Mouse (Mus musculus) frontal cortex, postnatal 36 days (tissue): ENCODE results near the gene Zfp592.
"Not testable (repeated sequence)": the region's sequence is repeated elsewhere in the genome, so short reads cannot be mapped to it uniquely, and the experiment has no call there.

ENCODE experiments used
- DNase-seq, 2 experiments: peaks; one replicate each; pipeline ENCODE4 v3.0.0; 2022; ENCODE audit warnings: low spot score in 2 of 2

Zfp592 gene

GRCm38 (mm10) chr7:80992980-80993833 is at the start of gene Zfp592:
Gene Zfp592, plus strand, starts transcription at chr7:80993681.
- DNase-seq: peak; percentile 55 to 65

- DNase-seq: peak; percentile 97
These were observed 45.8 kb upstream of the Zfp592 start, which contains the start of gene Sec11a for GRCm38 (mm10) chr7:80947445-80948350. Gene Sec11a, minus strand, starts transcription at chr7:80947780.

GRCm38 (mm10) chr7:80951461-80951860 is 42.0 kb upstream of the Zfp592 start:
- no peak for DNase-seq

GRCm38 (mm10) chr7:80952140-80952539 is 41.3 kb upstream of the Zfp592 start:
- no peak for DNase-seq

- DNase-seq: no peak
These were observed 39.2 kb upstream of the Zfp592 start for GRCm38 (mm10) chr7:80954251-80954650.

DNA sequence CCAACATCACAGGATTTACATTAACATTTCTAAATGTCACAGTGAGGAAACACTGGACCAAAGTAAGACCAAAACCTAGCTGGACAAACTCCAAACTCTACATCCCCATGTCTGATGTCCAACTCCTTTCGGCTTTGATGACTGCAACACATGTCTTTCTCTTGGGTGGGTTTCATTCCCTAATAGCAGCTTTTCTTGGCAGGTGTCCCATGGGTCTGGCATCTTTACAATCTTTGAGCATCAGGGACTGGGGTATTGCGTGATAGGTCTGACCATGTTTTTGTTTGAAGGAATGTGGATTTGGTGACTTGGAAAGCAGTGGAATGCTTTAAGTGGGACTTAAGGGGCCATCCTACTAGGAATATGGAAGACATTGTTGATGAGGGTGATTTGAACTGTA is 36.6 kb upstream of the Zfp592 start:
- no peak for DNase-seq

DNA sequence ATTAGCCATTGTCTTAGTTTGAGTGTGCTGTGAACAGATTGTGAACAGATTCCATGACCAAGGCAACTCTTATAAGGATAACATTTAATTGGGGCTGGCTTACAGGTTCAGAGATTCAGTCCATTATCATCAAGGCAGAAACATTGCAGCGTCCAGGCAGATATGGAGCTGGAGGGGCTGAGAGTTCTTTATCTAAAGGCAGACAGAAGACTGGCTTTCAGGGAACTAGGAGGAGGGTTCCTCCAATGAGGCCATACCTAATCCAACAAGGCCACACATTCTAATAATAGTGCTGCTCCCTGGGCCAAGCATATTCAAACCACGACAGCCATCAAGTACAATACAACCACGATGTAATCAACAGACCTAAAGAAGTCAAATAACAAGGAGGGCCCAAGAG is 34.5 kb upstream of the Zfp592 start:
- DNase-seq: no peak

DNA sequence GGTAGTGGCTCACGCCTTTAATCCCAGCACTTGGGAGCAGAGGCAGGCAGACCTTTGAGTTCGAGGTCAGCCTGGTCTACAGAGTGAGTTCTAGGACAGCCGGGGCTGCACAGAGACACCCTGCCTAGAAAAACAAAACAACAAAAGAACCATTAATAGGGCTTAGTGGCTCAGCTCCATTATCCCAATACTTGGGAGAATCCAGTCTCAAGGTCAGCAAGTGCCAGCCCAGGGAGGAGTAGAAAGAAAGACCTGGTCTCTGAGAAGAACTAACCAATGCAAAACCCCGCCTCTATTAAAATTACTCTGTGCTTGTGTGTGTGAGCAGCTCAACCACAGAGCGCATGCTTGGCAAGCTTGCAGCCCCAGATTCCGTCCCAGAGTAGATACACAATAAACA is 30.7 kb upstream of the Zfp592 start:
- DNase-seq: no peak

DNA sequence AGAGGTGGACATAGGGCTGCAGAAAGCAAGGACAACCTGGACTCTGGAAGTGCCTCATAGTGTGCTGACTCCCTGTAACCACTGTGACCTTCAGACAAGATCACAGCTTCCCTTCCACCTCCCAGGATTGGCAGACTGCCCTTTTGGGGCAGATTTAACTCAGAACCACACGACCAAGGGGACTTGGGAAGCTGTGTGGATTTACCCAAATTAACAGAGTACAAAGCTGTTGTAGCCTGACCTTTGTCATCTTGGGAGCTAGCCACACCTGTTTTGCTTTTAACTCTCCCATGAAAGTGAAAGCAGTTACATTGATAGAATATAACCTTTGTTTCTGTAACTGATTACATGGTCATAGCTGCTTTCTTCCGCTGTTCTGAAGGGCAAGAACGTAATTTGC is 22.6 kb upstream of the Zfp592 start:
- DNase-seq: no peak

GRCm38 (mm10) chr7:80971419-80971818 is 22.1 kb upstream of the Zfp592 start:
- no peak for DNase-seq

- no peak for DNase-seq
These were observed 21.4 kb upstream of the Zfp592 start for GRCm38 (mm10) chr7:80972082-80972481.

- not testable (repeated sequence) for DNase-seq
These were observed 20.4 kb upstream of the Zfp592 start for GRCm38 (mm10) chr7:80972920-80973637.

GRCm38 (mm10) chr7:80973638-80974015 is 19.9 kb upstream of the Zfp592 start:
- not testable (repeated sequence) for DNase-seq

DNA sequence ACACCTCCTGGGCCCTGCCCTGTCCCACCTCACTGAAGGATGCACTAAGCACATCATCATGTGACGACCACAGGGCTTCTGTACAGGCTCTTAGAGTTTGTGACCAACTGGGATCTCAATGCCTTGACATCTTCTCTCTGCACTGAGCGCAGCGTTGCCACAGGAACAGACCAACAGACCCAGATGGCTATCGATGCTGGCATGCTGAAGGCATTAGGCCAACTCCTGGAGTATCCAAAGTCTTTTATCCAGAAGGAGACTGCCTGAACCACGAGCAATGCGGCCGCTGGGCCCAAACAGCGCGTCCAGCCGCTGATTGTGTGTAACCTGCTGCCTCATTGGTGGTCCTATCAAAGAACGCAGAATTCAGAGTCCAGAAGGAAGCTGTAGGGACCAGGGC is 12.9 kb upstream of the Zfp592 start:
- DNase-seq: no peak

DNA sequence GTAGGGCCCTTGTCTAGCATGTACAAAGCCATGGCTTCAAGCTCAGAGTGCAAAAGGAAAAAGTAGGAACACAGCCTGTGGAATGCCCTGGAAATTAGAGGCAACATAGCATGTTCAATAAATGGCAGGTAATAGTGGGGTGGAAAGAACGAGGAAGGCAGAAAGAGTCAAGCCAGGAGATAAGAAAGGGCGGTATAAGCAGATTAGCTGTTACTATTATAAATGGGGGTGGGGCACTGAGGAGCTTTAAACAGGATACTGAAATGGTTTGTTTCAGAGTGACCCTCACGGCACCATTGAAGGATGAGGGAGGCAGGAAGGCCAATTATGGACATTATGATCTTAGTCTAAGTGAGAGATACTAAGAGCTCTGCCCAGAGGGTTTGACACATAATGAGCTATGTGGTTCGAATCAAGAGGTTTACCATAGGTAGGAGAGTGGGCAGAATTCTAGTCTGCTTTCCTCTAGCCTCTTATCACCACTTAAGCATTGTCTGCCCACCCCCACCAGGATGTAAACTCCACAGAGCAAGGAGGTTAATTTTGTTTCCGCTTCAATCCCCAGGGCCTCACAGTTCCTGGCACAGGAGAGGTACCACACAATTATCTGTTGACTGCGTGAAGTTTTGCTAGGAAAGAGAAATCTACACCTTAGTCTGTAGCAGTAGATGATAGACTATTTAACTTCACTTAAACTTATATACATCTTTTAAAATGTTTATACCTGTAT is 6.9 kb upstream of the Zfp592 start:
- no peak for DNase-seq

DNA sequence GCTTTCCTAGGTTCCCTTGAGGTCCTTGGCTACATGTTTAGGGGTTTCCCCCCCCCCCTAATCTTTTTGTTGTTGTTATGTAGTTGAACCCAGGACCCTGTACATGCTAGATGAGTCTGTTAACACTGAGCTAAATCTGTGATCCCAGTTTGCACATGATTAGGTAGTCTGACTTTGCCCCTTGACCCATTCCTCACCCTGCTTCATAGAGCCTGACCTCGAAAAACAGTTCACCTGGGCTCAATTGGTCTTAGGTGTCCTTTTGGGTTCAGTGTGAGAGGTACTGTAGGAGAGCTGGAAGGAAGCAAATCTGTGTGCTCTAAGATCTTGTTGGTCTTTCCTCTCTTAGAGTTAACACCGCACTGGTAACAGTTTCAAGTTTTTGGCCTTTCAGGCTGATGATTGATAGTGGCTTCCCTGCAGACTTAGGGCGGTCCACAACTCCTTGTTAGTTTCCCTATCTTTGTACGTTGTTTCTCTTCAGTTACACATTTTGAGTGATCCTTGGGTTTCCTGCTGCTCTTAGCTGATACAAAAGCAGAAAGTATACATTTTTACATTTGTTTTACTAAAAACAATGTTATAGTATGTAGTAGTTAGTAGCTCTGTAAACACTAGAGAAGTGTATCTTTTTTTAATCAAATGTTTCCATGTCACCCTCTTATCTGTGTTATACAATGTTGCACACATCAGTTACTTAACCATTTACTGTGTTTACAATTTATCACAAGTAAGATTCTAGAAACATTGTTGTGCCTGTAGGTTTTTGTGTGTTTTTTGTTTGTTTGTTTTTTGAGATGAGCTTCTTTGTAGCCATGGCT is 5.5 kb upstream of the Zfp592 start:
- DNase-seq: no peak

- no peak for DNase-seq
These were observed 3.2 kb upstream of the Zfp592 start for GRCm38 (mm10) chr7:80990276-80990675.

- no peak for DNase-seq
These were observed 1.9 kb upstream of the Zfp592 start for GRCm38 (mm10) chr7:80991589-80991988.

DNA sequence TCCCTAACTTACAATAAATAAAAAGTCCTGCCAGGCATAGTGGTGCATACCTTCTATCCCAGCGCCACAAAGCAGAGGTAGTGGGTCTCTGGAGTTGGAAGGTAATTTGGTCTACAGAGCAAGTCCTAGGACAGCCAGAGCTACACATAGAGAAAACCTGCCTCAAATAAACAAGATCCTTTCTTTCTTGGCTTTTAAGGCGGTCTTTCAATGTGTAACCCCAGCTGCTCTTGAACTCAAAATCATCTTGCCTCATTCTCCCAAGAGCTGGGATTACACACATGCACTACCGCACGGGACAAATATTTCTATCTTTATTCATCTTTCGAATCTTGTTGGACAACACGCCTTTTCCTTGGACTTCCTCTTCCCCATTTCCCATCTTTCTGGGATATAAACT is 1.4 kb upstream of the Zfp592 start:
- DNase-seq: no peak

GRCm38 (mm10) chr7:80992631-80992979 is 876 bp upstream of the Zfp592 start:
- peak in 1 of 2 experiments; percentile 10 for DNase-seq
